Mouse (Mus musculus) cortical plate, adult 2 months (tissue): ENCODE measurements around the gene Fen1.
A peak's percentile ranks its signal among the peaks of the same experiment; 100 is the strongest.

Source experiments
- CTCF ChIP-seq: fragments of 200-500 bp; IDR thresholded peaks from 2 replicates; pipeline ENCODE4 v1.5.1; 2011; ENCODE audit warnings: mild to moderate bottlenecking, control low read depth, low read length; ENCODE audit not compliant: insufficient read depth; ENCODE audit errors: extremely low read depth
- POLR2A ChIP-seq: fragments of 200-500 bp; IDR thresholded peaks from 2 replicates; pipeline ENCODE4 v1.6.1; 2011; ENCODE audit warnings: mild to moderate bottlenecking, low read length, control low read depth; ENCODE audit not compliant: insufficient read depth; ENCODE audit errors: extremely low read depth

- peak; percentile 68 for TF ChIP-seq CTCF
- TF ChIP-seq POLR2A: no peak
Observed at GRCm38 (mm10) chr19:10240654-10241305, 36.8 kb upstream of the Fen1 start, which contains the start of gene Myrf.
